Mouse (Mus musculus) neural tube, embryonic 15.5 days (tissue): ENCODE measurements at regions not wholly inside any gene's neighbourhood (a gene's known extent, or its start where the extent isn't known, plus 50 kb on each side); places are given as distances from the start of the nearest gene placed in this dataset.

Experiments
- ATAC-seq: fragments of 200-750 bp; cut with Nextera tagmentation; 2 replicates; pipeline ENCODE4 v1.8.0; 2017; ENCODE audit warnings: mild to moderate bottlenecking, moderate TSS enrichment, moderate library complexity; ENCODE audit not compliant: low FRiP score
- H3K27ac ChIP-seq: fragments of 300-500 bp; sonication (generic); replicated peaks from 2 replicates; pipeline ENCODE4 v1.5.1; 2015; ENCODE audit warnings: mild to moderate bottlenecking, inconsistent platforms
- H3K27me3 ChIP-seq: fragments of 300-500 bp; sonication (generic); replicated peaks from 2 replicates; pipeline ENCODE4 v1.6.1; 2015; ENCODE audit warnings: inconsistent platforms
- H3K36me3 ChIP-seq: fragments of 300-500 bp; sonication (generic); 2 replicates; pipeline ENCODE4 v1.6.1; 2015; ENCODE audit warnings: inconsistent platforms
- H3K4me1 ChIP-seq: fragments of 300-500 bp; sonication (generic); 2 replicates; pipeline ENCODE4 v1.6.1; 2015; ENCODE audit warnings: inconsistent platforms
- H3K4me2 ChIP-seq: fragments of 300-500 bp; sonication (generic); 2 replicates; pipeline ENCODE4 v1.6.1; 2015; ENCODE audit warnings: inconsistent platforms, mild to moderate bottlenecking, moderate library complexity
- H3K4me3 ChIP-seq: fragments of 300-500 bp; sonication (generic); replicated peaks from 2 replicates; pipeline ENCODE4 v1.5.1; 2015; ENCODE audit warnings: mild to moderate bottlenecking, inconsistent platforms
- H3K9ac ChIP-seq: fragments of 300-500 bp; sonication (generic); replicated peaks from 2 replicates; pipeline ENCODE4 v1.6.1; 2015; ENCODE audit warnings: mild to moderate bottlenecking, inconsistent platforms
- H3K9me3 ChIP-seq: fragments of 300-500 bp; sonication (generic); replicated peaks from 2 replicates; pipeline ENCODE4 v1.6.1; 2016; ENCODE audit warnings: inconsistent platforms
- WGBS: fragments of 180-500 bp; shearing (Covaris S2); methylation state at CpG from one replicate; pipeline ENCODE4 v1.1.7; 2015; ENCODE audit warnings: mixed read lengths; 5-methylcytosine and 5-hydroxymethylcytosine counted together

DNA sequence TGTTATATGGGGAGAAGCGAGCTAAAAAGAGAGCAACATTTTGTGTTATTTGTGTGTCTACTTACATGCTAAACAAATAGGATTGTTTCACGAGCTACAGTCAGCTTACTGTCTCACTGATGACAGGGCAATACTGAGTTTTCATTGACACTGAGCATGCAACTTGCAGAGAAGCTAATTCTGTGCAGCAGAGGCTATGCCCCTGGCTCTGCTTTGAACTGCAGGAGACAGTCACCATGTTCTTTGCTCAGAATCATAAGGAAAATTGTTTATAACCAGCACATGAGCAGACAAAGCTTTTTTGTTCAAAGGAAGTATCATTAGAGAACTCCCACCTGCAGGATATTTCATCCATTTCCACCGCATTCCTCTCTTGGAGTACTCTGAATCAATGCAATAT is 280.8 kb upstream of the Gm9747 start:
- no peak overlapping the region for H3K27ac ChIP-seq
- H3K9me3 ChIP-seq: no peaks in the 10 kb centered on the region
- H3K36me3 ChIP-seq: no peaks in the 10 kb centered on the region
- H3K4me1 ChIP-seq: no peaks in the 10 kb centered on the region
- H3K4me3 ChIP-seq: no peak overlapping the region
- no peak overlapping the region for H3K9ac ChIP-seq
- WGBS: 72% methylated on average over 3 of the region's 3 CpGs
- H3K27me3 ChIP-seq: no peaks in the 10 kb centered on the region
- no peak for ATAC-seq
- no peak overlapping the region for H3K4me2 ChIP-seq

DNA sequence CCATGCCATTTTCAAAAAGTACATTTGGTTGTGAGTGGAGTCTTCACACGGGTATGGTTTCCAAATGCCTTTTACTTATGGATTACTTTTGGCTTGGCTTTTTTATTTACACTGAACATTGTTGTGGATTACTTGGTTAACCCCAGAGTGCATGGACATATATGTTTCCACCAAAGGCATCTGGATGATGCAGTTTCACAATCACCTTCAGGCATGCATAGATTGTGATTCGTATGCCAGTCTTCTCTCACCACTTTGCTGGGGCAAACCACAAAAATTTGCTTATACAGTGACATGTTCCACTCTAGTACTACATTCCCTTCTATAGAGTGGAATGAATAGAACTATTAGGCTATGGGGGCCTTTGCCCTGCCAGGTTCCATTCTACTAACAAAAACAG is 278.4 kb upstream of the Gm9747 start:
- Histone ChIP-seq H3K27me3 (no peaks in the 10 kb centered on the region), H3K27ac (no peak overlapping the region), H3K4me2 (no peak overlapping the region), H3K9me3 (no peaks in the 10 kb centered on the region), H3K9ac (no peak overlapping the region), H3K4me1 (no peaks in the 10 kb centered on the region), H3K36me3 (no peaks in the 10 kb centered on the region), H3K4me3 (no peak overlapping the region)
- ATAC-seq: no peak
- 91% methylated on average over 2 of the region's 2 CpGs for WGBS

DNA sequence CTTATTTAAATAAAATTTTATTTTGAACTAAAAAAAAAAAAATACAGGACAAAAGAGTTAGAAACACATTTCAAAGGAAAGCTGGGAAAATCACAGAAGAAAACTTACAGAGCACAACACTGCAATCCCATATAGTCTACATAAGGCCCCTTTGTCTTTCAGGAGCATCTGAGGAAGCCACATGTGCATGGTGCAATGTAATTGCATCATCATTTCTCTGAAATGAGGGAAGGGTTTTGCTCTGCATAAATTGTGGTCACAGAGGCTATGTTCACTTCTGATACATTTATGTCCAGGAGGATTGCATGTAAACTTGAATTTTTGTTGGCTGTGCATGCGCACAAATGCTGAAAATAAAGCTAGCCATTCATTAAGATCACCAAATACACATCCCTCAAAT is 265.9 kb upstream of the Gm9747 start:
- Histone ChIP-seq H3K27ac (no peak overlapping the region), H3K27me3 (no peaks in the 10 kb centered on the region), H3K4me3 (no peak overlapping the region), H3K36me3 (no peaks in the 10 kb centered on the region), H3K9ac (no peak overlapping the region), H3K4me1 (no peaks in the 10 kb centered on the region), H3K4me2 (no peak overlapping the region), H3K9me3 (no peaks in the 10 kb centered on the region)
- WGBS: 94% methylated on average over 1 of the region's 1 CpGs
- no peak for ATAC-seq

DNA sequence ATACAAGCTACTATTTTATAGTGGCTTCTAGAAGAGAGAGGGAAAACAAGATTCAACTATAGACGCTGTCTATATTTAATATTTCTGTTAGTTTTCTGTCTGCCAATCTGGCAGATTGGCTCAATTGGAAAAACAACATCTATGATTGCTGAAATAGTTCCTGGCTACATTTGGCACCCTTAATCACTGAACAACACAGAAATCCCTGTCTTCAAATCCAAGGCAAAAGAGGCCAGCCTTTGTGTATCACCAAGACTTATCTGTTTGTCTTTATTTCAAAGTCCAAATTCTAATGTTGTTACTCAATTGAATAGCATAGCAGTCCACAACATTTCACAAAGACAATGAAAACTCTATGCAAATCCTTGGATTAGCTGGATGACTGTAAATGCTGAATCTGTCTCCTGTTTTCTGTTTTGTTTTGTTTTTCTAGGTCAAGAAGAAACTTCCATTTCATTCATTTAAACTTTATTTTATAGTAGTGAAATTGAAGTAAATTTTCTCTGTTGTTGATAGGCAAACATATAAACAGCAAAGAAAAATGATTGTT is 265.1 kb upstream of the Gm9747 start:
- ATAC-seq: no peak
- Histone ChIP-seq H3K27ac (no peak overlapping the region), H3K9me3 (no peaks in the 10 kb centered on the region), H3K27me3 (no peaks in the 10 kb centered on the region), H3K4me1 (no peaks in the 10 kb centered on the region), H3K9ac (no peak overlapping the region), H3K4me2 (no peak overlapping the region), H3K4me3 (no peak overlapping the region), H3K36me3 (no peaks in the 10 kb centered on the region)
- WGBS: 82% methylated on average over 1 of the region's 1 CpGs

DNA sequence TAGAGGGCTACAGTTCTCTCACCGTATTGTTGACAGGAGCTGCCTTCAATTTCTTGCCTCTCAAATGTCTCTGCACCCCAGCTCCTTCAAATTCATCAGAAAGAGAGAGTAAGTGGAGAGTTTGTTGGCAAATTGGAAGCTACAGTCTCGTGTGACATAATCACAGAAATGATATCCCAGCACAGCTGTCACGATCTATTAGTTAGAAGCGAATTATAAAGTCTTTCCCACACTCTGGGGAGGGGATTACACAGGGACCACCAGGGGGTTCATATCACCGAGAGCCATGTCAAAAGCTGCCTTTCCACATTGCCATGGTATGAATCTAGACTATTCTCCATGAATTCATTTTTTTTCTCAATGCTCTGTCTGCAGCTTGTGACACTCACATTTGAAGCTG is 260.3 kb upstream of the Gm9747 start:
- WGBS: 82% methylated on average over 5 of the region's 5 CpGs
- Histone ChIP-seq H3K36me3 (no peaks in the 10 kb centered on the region), H3K9me3 (no peaks in the 10 kb centered on the region), H3K4me2 (no peak overlapping the region), H3K27ac (no peak overlapping the region), H3K4me1 (no peaks in the 10 kb centered on the region), H3K4me3 (no peak overlapping the region), H3K27me3 (no peaks in the 10 kb centered on the region), H3K9ac (no peak overlapping the region)
- ATAC-seq: no peak

DNA sequence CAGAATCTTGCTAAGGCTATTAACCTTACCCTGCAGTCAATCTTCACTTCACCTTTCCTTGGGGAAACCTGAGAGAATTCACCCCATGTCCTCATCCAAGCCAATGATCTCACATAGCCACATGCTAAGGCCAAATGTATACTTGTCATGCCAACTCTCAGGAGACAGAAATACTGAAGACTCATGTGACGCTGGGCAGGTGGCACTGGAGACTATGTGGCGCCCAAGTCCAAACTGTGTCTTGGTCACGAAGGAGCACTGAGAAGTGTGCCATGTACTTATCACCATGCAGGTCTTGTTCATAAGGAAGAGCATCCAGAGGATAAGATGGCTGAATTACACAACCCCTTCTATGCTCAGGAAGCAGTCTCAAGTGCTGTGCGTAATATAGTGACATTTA is 259.4 kb upstream of the Gm9747 start:
- no peaks in the 10 kb centered on the region for H3K27me3 ChIP-seq

DNA sequence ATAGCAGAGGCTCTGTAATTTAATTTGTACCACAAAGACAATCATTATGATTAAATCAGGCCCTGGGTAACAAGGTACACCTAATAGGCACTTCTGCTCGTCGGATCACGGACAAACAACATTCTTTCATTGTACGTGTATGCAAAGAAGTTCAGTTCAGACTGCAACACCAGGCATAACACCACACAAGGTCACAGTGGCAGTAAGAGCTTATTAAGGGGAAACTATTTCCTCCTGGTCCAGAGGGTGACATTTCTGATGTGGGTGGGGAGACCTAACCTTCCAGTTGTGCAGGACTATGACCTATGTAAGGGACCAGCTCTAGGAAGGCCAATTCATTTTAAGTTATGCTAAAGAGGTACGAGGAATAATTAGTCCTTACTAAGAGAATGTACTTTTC is 225.0 kb upstream of the Gm9747 start:
- Histone ChIP-seq H3K27ac (no peak overlapping the region), H3K9me3 (no peaks in the 10 kb centered on the region), H3K4me2 (no peak overlapping the region), H3K36me3 (no peaks in the 10 kb centered on the region), H3K4me1 (no peaks in the 10 kb centered on the region), H3K27me3 (no peaks in the 10 kb centered on the region), H3K4me3 (no peak overlapping the region), H3K9ac (no peak overlapping the region)
- WGBS: 87% methylated on average over 5 of the region's 5 CpGs
- no peak for ATAC-seq

More for the DNA sequence above, 259.4 kb upstream of the Gm9747 start:
- Histone ChIP-seq H3K4me2 (no peak overlapping the region), H3K9me3 (no peaks in the 10 kb centered on the region), H3K27ac (no peak overlapping the region), H3K4me3 (no peak overlapping the region), H3K4me1 (no peaks in the 10 kb centered on the region), H3K36me3 (no peaks in the 10 kb centered on the region), H3K9ac (no peak overlapping the region)
- WGBS: 96% methylated on average over 4 of the region's 4 CpGs
- no peak for ATAC-seq

DNA sequence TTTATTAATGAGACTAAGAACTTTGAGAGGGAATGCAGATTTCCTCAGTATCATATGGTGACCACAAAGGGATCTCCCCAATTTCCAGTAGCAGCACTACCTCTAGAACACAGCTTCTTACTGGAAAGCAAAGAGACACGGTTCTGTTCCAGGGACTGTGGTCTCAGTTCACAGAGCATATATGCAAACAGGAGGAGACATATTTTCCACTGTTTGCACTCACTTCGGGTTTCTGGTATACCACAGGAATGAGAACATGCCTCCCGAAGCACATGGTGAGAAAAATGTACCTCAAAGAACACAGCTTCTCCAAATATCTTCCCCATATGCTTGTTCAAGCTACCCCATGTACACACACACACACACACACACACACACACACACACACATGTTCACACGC is 224.1 kb upstream of the Gm9747 start:
- H3K9ac ChIP-seq: no peak overlapping the region
- H3K4me3 ChIP-seq: no peak overlapping the region
- H3K36me3 ChIP-seq: no peaks in the 10 kb centered on the region
- H3K4me2 ChIP-seq: no peak overlapping the region
- no peak overlapping the region for H3K27ac ChIP-seq
- WGBS: 88% methylated on average over 4 of the region's 4 CpGs
- no peak for ATAC-seq
- no peaks in the 10 kb centered on the region for H3K4me1 ChIP-seq
- H3K9me3 ChIP-seq: no peaks in the 10 kb centered on the region
- no peaks in the 10 kb centered on the region for H3K27me3 ChIP-seq

DNA sequence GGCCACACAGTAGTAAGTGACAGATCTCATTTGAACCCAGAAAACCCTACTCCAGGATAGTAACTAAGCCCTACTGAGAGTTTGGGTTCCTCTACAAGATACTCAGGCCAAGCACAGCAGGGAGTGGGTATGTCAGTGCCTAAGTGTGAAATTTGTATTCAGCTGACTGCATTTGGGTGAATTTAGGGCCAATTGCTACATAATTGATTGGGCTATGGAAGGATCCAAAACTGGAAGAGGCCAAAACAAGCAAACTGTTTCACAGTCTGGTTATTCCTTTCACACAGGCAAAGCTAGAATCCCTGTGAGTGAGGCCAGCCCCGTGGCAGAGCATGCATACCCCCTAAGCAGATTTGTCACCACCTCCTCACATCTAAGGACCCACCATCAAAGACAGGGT is 221.9 kb upstream of the Gm9747 start:
- no peaks in the 10 kb centered on the region for H3K9me3 ChIP-seq
- H3K4me1 ChIP-seq: no peaks in the 10 kb centered on the region
- H3K4me3 ChIP-seq: no peak overlapping the region
- ATAC-seq: no peak
- no peaks in the 10 kb centered on the region for H3K27me3 ChIP-seq
- WGBS: 36% methylated on average over 1 of the region's 1 CpGs
- no peak overlapping the region for H3K4me2 ChIP-seq
- no peaks in the 10 kb centered on the region for H3K36me3 ChIP-seq
- no peak overlapping the region for H3K9ac ChIP-seq
- no peak overlapping the region for H3K27ac ChIP-seq

DNA sequence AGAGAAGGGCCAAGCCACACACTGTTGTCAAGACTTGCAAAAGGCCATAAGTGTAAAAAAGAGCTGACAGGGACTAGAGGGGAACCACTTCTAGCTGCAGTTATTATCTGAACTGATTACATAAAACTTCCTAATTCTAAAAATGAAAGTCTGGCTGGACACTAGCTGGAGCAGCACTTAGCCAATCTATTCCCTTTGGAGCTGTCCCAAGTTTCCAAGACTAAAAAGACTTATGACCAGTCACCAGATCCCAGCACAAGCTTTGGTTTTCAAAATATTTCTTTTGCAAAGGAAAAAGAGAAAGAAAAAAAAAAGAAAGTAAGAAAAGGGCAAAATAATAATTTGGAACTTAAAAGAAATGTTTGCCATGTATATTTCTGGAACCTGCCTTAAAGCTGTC is 217.6 kb upstream of the Gm9747 start:
- no peak overlapping the region for H3K4me3 ChIP-seq
- no peaks in the 10 kb centered on the region for H3K9me3 ChIP-seq
- H3K4me1 ChIP-seq: no peaks in the 10 kb centered on the region
- no peak overlapping the region for H3K4me2 ChIP-seq
- no peak overlapping the region for H3K27ac ChIP-seq
- no peaks in the 10 kb centered on the region for H3K27me3 ChIP-seq
- ATAC-seq: no peak
- no peak overlapping the region for H3K9ac ChIP-seq
- no peaks in the 10 kb centered on the region for H3K36me3 ChIP-seq

DNA sequence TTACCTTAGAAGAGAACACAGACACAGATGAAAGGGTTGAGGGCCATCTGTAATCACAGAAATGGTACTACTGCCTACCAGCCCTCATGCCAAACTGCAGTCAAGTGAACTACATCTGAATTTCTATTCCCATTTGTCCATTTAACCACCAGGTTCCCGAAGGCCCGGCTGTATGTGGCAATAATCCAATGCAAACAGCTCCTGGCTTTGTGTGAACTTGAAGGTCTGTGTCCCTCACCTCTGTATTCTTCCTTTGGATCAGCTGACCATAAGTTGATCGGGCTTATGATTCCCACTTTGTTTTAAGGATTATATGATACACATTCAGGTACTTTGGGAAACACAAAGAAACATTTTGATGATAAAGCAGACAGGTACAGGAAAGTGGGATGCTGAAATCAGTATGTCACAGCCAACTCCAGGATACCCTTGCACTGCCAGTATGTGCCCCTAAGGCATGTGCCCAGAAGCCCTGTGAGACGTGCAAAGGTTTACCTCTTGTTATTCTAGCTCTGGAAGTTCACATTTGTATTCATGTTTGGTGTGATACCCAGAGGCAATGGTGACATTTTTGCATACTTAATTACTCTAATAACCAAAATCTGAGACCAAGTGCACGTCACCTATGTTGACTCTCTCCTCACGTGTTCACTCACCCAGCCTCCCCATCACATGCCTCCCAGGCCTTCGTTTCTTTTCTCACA is 214.1 kb upstream of the Gm9747 start:
- ATAC-seq: no peak
- no peak overlapping the region for H3K9ac ChIP-seq
- no peak overlapping the region for H3K4me2 ChIP-seq
- H3K36me3 ChIP-seq: no peaks in the 10 kb centered on the region
- 76% methylated on average over 7 of the region's 7 CpGs for WGBS
- no peak overlapping the region for H3K4me3 ChIP-seq
- H3K9me3 ChIP-seq: no peaks in the 10 kb centered on the region
- H3K27me3 ChIP-seq: no peaks in the 10 kb centered on the region
- no peak overlapping the region for H3K27ac ChIP-seq
- H3K4me1 ChIP-seq: no peaks in the 10 kb centered on the region

DNA sequence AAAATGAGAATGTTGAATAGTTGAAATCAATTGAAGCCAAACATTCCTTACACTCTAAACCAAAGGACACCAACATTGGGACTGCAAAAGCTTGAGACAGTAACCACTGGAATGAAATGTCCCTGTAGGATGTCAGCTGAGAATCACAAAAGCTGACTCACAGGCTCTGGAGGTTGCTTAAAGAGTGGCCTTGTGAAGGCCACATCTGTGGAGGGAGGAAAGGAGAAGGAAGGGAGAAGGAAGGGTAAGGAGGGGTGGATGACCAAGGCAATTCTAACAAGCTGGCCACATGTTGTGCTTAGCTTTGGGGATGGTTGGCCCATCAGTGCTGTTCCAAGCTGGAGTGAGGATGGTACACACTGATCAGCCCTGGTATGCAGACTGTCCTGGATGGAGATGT is 205.2 kb upstream of the Gm9747 start:
- no peaks in the 10 kb centered on the region for H3K9me3 ChIP-seq
- no peaks in the 10 kb centered on the region for H3K27me3 ChIP-seq
- H3K9ac ChIP-seq: no peak overlapping the region
- H3K4me2 ChIP-seq: no peak overlapping the region
- H3K27ac ChIP-seq: no peak overlapping the region
- no peak overlapping the region for H3K4me3 ChIP-seq
- ATAC-seq: no peak
- no peaks in the 10 kb centered on the region for H3K36me3 ChIP-seq
- no peaks in the 10 kb centered on the region for H3K4me1 ChIP-seq

DNA sequence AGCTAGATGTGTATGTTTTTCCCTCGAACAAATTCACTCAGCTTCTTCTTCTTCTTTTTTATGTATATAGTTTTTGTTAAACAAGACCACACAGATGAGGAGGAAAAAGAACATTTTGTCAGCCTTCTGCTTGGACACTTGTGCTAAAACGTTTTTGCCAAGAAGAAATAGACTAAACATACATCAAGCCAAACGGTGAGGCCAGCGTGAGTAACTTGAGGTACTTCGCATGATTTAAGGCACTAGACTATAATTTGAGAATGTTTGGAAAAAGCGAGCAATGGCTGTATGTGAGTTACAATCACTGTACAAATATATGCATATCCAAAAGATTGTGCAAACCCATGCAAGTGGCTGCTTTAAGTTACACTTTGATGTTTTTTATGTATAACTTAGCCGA is 201.8 kb upstream of the Gm9747 start:
- ATAC-seq: no peak
- H3K27me3 ChIP-seq: no peaks in the 10 kb centered on the region
- no peak overlapping the region for H3K9ac ChIP-seq
- no peak overlapping the region for H3K4me3 ChIP-seq
- H3K9me3 ChIP-seq: no peaks in the 10 kb centered on the region
- H3K4me1 ChIP-seq: no peaks in the 10 kb centered on the region
- 81% methylated on average over 7 of the region's 7 CpGs for WGBS
- H3K36me3 ChIP-seq: no peaks in the 10 kb centered on the region
- H3K27ac ChIP-seq: no peak overlapping the region
- H3K4me2 ChIP-seq: no peak overlapping the region
